Mouse (Mus musculus) heart, adult 2 months (tissue): ENCODE data around the gene Gm21915. TPM values are rescaled to one million over a fixed set of nuclear protein-coding genes. Genes with fewer than 3 reads are reported as not detected.

Experiments used
- DNase-seq, 2 experiments: peaks; one replicate each; pipeline ENCODE4 v3.0.0; 2021
- H3K27ac ChIP-seq: fragments of 200-600 bp; 2 replicates; pipeline ENCODE4 v1.8.1; 2022
- H3K27me3 ChIP-seq: fragments of 200-500 bp; 2 replicates; pipeline ENCODE4 v1.6.1; 2012; ENCODE audit warnings: mild to moderate bottlenecking, low read length, inconsistent platforms, mixed read lengths; ENCODE audit not compliant: control insufficient read depth, insufficient read depth
- H3K36me3 ChIP-seq: fragments of 200-500 bp; 2 replicates; pipeline ENCODE4 v1.6.1; 2012; ENCODE audit warnings: low read length, inconsistent platforms; ENCODE audit not compliant: control insufficient read depth, insufficient read depth
- H3K4me1 ChIP-seq: fragments of 200-500 bp; 2 replicates; pipeline ENCODE4 v1.6.1; 2011; ENCODE audit warnings: low read length; ENCODE audit not compliant: control insufficient read depth, insufficient read depth
- H3K4me3 ChIP-seq: fragments of 200-600 bp; 2 replicates; pipeline ENCODE4 v1.8.1; 2022
- H3K79me2 ChIP-seq: fragments of 200-500 bp; replicated peaks from 2 replicates; pipeline ENCODE4 v1.6.1; 2012; ENCODE audit warnings: mild to moderate bottlenecking, inconsistent platforms, low read length, moderate library complexity, mixed read lengths; ENCODE audit not compliant: control insufficient read depth, insufficient read depth
- H3K9ac ChIP-seq: fragments of 200-500 bp; 2 replicates; pipeline ENCODE4 v1.6.1; 2012; ENCODE audit warnings: low read depth, mild to moderate bottlenecking, control low read depth, inconsistent platforms, low read length, mixed read lengths
- CTCF ChIP-seq: fragments of 200-600 bp; IDR thresholded peaks from 2 replicates; pipeline ENCODE4 v1.8.1; 2022; ENCODE audit warnings: antibody characterized with exemption, mild to moderate bottlenecking, moderate library complexity
- EP300 ChIP-seq: fragments of 200-500 bp; IDR thresholded peaks from 2 replicates; pipeline ENCODE4 v1.6.1; 2011; ENCODE audit warnings: low read depth, low read length, control low read depth; ENCODE audit not compliant: insufficient read depth
- POLR2A ChIP-seq: fragments of 200-500 bp; IDR thresholded peaks from 2 replicates; pipeline ENCODE4 v1.6.1; 2011; ENCODE audit warnings: mild to moderate bottlenecking, low read depth, low read length, control low read depth; ENCODE audit not compliant: insufficient read depth
- WGBS: fragments of 180-500 bp; shearing (Covaris S2); methylation state at CpG from one replicate; pipeline ENCODE4 v1.1.7; 2018; 5-methylcytosine and 5-hydroxymethylcytosine counted together
- intact Hi-C: fragments of 180-260 bp; cut with DNase I; formaldehyde crosslinking; loops from one replicate; pipeline ENCODE4 v1.15.1; 2025
- long read RNA-seq: library from polyadenylated mRNA; stranded (forward); transcript quantifications from one replicate; pipeline ENCODE4 v2.0.0, GENCODE M21; 2021
- polyA plus RNA-seq: library from polyadenylated mRNA; depleted of rRNA; stranded (reverse); fragments of >200 nt; gene quantifications from 2 replicates; pipeline ENCODE4 v1.2.3, GENCODE M21; 2012; rRNA removed
- total RNA-seq, 2 experiments: library from RNA; stranded (reverse); gene quantifications; 2 replicates each; pipeline ENCODE4 v1.2.3; 2021

Gm21915 gene
- total RNA-seq (not detected), polyA plus RNA-seq (not detected in 2 replicates)
- long read RNA-seq, result 0 reads

GRCm38 (mm10) chr9:40670313-40670712 lies at the start of gene Gm21915:
Gene Gm21915, plus strand, starts transcription at chr9:40670613.
- TF ChIP-seq EP300, result no peak
- TF ChIP-seq CTCF, result no peak
- no peak for TF ChIP-seq POLR2A
- H3K4me1 ChIP-seq, result peaks cover 2% of the 10 kb centered on the region; the same call in 1 of the 2 replicates
- DNase-seq, result no peak
- intact Hi-C loops, result no loop called here
- H3K27me3 ChIP-seq, result no peaks in the 10 kb centered on the region
- H3K27ac ChIP-seq, result no peak within 1 kb of the TSS
- H3K36me3 ChIP-seq, result no peaks in the 10 kb centered on the region
- H3K4me3 ChIP-seq, result no peak within 1 kb of the TSS
- no peaks in the 10 kb centered on the region for H3K79me2 ChIP-seq
- H3K9ac ChIP-seq, result no peak within 1 kb of the TSS
- WGBS, result 89% methylated on average over 3 of the region's 3 CpGs

- no peak for TF ChIP-seq EP300
- TF ChIP-seq POLR2A, result no peak
- no peak for TF ChIP-seq CTCF
- 97% methylated on average over 3 of the region's 3 CpGs for WGBS
Measured at GRCm38 (mm10) chr9:40622265-40622664, 48.1 kb upstream of the Gm21915 start.

GRCm38 (mm10) chr9:40622793-40623192 lies 47.6 kb upstream of the Gm21915 start:
- no peaks in the 10 kb centered on the region for H3K36me3 ChIP-seq
- H3K4me1 ChIP-seq, result no peaks in the 10 kb centered on the region
- H3K9ac ChIP-seq, result no peak overlapping the region
- no peaks in the 10 kb centered on the region for H3K79me2 ChIP-seq
- no peaks in the 10 kb centered on the region for H3K27me3 ChIP-seq
- no peak overlapping the region for H3K27ac ChIP-seq
- no peak for TF ChIP-seq CTCF
- no peak for TF ChIP-seq EP300
- TF ChIP-seq POLR2A, result no peak
- intact Hi-C loops, result no loop called here
- DNase-seq, result no peak
- 88% methylated on average over 4 of the region's 4 CpGs for WGBS
- no peak overlapping the region for H3K4me3 ChIP-seq

More at GRCm38 (mm10) chr9:40622265-40622664, 48.1 kb upstream of the Gm21915 start:
- H3K9ac ChIP-seq, result no peak overlapping the region
- no peaks in the 10 kb centered on the region for H3K27me3 ChIP-seq
- no peaks in the 10 kb centered on the region for H3K36me3 ChIP-seq
- no peak for DNase-seq
- no peak overlapping the region for H3K4me3 ChIP-seq
- H3K27ac ChIP-seq, result no peak overlapping the region
- intact Hi-C loops, result no loop called here
- peaks cover under 1% of the 10 kb centered on the region; the same call in 1 of the 2 replicates for H3K4me1 ChIP-seq
- H3K79me2 ChIP-seq, result no peaks in the 10 kb centered on the region

- Histone ChIP-seq H3K27me3 (no peaks in the 10 kb centered on the region), H3K9ac (no peak overlapping the region), H3K4me1 (no peaks in the 10 kb centered on the region), H3K4me3 (no peak overlapping the region), H3K27ac (no peak overlapping the region), H3K79me2 (no peaks in the 10 kb centered on the region), H3K36me3 (no peaks in the 10 kb centered on the region)
- TF ChIP-seq POLR2A (no peak), CTCF (no peak), EP300 (no peak)
- intact Hi-C loops, result no loop called here
- 60% methylated on average over 3 of the region's 3 CpGs for WGBS
- no peak for DNase-seq
Measured at GRCm38 (mm10) chr9:40625341-40625740, 45.1 kb upstream of the Gm21915 start.

- Histone ChIP-seq H3K9ac (no peak overlapping the region), H3K4me3 (no peak overlapping the region), H3K36me3 (no peaks in the 10 kb centered on the region), H3K4me1 (no peaks in the 10 kb centered on the region), H3K79me2 (no peaks in the 10 kb centered on the region), H3K27ac (no peak overlapping the region), H3K27me3 (no peaks in the 10 kb centered on the region)
- intact Hi-C loops, result no loop called here
- no peak for TF ChIP-seq EP300
- no peak for TF ChIP-seq CTCF
- TF ChIP-seq POLR2A, result no peak
- no peak for DNase-seq
- WGBS, result 66% methylated on average over 11 of the region's 11 CpGs
Measured at GRCm38 (mm10) chr9:40626566-40626965, 43.8 kb upstream of the Gm21915 start.

- Histone ChIP-seq H3K79me2 (no peaks in the 10 kb centered on the region), H3K27me3 (no peaks in the 10 kb centered on the region), H3K36me3 (no peaks in the 10 kb centered on the region), H3K4me3 (no peak overlapping the region), H3K4me1 (no peaks in the 10 kb centered on the region), H3K9ac (no peak overlapping the region), H3K27ac (no peak overlapping the region)
- DNase-seq, result no peak
- intact Hi-C loops, result no loop called here
- TF ChIP-seq POLR2A (no peak), CTCF (no peak), EP300 (no peak)
- 73% methylated on average over 9 of the region's 9 CpGs for WGBS
Measured at GRCm38 (mm10) chr9:40627146-40627713, 43.2 kb upstream of the Gm21915 start.
